Mouse (Mus musculus): ENCODE measurements around the gene Tmbim4.

The Tmbim4 gene

GRCm38 (mm10) chr10:120201131-120201921 lies at the start of gene Tmbim4:
Gene Tmbim4, plus strand, starts transcription at chr10:120201590.
- no peak for DNase-seq (ENCODE audit: low spot score in 2 of 2)

DNA sequence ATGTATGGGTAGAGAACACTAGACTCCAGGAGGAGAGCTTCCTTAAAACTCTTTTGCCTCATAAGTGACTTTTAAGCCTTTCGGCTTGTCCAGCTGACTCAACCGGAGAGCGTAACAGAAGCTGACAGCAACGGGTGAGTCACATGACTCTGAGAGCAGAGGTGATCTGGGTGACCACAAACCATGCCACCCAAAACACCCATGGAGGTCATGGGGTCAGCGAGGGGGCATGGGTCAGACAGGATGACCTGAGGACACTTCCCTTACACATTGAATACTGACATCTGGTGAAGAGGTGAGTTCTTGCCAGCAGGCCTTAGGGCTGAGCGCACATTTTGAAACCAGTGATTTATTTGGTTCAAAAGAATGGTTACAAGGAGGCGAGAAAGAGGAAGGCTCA lies 49.7 kb upstream of the Tmbim4 start:
- DNase-seq (ENCODE audit: low spot score in 2 of 2) = no peak

DNA sequence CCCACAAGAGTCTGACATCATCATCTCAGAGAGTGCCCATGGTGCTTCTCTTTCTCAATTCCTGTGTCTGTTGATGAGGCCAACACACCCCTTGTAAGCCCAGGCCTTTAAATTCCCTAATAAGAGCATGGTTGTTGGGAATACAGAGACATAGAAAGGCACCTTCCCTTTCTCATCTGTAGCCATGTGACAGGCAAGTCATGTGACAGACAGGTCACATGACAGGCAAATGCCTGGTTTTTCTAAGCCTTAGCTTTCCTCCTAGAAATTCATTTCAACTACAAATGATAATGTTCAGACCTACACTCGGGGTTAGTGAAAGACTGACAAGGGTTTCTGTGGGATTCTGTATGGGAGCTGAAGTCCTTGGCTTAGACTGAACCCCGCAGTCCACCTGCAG lies 47.5 kb upstream of the Tmbim4 start:
- DNase-seq (ENCODE audit: low spot score in 2 of 2) = no peak

DNA sequence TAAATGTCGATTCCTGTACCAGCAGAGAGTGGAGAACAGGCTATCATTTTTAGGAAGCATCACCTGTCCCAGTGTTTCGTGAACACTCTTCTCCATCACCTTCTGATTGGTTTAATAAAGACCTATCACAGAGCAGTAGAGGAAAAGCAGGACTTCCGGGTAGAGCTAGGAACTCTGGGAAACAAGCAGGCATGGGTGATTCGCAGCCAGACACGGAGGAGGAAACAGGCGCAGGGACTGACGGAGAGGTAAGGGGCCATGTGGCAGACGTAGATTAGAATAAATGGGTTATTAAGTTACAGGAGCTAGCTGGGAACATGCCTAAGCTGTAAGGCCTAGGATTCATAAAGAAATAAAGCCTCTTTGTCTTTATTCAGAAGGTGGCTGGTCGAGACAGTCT lies 40.9 kb upstream of the Tmbim4 start:
- DNase-seq (ENCODE audit: low spot score in 2 of 2) = no peak

DNA sequence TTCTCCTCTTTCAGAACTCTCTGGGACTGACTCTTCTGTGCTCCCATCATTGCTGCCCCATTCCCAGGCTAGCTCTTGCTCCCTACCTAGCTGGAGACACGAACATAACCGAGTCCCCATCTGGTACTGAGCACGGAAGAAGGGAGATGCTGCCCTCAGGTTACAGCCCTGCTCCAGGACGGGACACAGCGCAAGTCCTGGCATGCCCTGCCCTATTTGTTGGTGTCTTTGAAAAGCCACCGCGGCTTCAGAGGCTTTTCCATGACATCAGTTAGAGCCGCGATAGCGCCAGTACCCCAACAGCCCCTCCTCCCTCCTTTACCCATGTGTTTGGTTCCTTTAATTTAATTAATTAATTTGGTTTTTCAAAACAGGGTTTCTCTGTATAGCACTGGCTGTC lies 38.5 kb upstream of the Tmbim4 start:
- DNase-seq (ENCODE audit: low spot score in 2 of 2) = no peak

GRCm38 (mm10) chr10:120163490-120163889 lies 37.9 kb upstream of the Tmbim4 start:
- DNase-seq (ENCODE audit: low spot score in 2 of 2) = no peak

GRCm38 (mm10) chr10:120164931-120165792 lies 36.2 kb upstream of the Tmbim4 start:
- no peak for DNase-seq (ENCODE audit: low spot score in 2 of 2)

GRCm38 (mm10) chr10:120165793-120166503 lies 35.4 kb upstream of the Tmbim4 start:
- DNase-seq (ENCODE audit: low spot score in 2 of 2) = no peak

DNA sequence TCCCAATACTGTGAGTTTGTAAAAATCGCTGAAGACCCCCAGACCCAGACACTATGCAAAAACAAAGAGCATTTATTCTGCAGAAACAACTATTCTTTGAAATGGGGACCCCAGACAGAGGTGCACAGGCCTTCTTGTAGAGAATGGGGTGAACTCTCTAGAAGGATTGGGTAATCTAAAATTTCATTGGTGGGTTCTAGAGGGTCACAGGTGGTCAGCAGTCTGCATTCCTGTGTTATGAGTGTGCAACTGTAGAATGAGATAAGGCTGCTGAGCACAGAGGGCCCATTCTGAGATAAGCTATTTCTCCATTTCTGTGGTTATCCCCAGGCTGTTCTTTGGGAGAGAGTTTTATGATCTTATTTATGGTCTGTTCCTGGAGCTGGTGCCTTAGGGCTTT lies 33.3 kb upstream of the Tmbim4 start:
- DNase-seq (ENCODE audit: low spot score in 2 of 2) = no peak

DNA sequence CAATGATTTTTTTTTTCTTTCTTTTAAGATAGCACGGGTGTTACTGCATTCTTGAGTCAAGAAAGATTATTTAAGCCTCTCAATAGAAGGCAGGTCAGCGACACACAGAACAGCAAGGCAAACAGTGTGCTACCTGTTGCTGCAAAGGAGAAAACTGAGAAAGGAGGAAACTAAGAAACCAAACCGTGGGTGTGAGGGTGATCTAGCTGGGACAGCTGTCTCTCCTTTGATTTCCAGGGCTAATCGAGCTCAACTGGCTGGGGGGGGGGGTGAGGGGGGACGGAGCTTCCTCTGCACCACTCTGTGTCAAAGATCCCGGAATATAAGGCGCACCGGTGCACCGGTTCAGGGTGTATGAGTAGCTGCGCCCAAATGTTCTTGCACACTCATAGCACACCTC lies 32.3 kb upstream of the Tmbim4 start:
- DNase-seq (ENCODE audit: low spot score in 2 of 2) = no peak

DNA sequence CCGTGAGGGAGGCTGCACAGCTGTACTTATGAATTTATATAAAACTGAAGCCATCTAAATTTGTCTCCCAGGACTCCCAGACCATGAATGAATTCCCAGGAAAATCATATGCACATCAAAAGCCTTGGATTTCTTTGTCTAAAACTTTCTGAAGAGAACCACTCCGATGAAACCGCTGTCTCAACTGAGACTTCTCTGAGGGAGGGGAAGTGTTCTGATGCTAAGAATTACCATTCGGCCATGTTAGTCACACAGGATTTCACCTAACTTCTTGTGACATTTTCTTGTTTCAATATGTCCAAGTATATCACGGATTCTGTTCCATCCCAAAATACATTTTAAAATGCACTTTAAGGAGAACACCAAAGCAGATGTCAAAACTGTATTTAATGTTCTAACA lies 31.5 kb upstream of the Tmbim4 start:
- no peak for DNase-seq (ENCODE audit: low spot score in 2 of 2)

- DNase-seq (ENCODE audit: low spot score in 2 of 2) = no peak
Measured at GRCm38 (mm10) chr10:120170277-120170676, 31.1 kb upstream of the Tmbim4 start.

DNA sequence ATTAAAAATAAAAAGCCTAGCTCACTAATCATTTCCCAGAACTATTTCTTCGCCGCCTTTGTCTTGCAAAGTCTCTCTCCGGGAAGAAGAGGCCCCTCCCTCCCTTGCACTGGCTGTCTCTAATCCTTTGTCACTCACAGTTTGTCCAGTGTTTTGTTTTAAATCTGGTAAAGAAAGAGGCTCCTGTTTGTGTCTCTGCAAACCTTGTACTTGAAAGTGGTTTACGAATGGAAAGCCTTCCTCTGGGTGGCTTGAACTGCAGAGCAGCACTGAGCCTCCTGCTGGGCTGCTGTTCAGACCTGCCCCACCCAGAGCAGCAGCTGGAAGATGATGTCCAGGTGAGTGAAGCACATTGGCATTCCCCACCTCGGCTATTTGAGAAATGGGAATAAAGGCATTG lies 30.1 kb upstream of the Tmbim4 start:
- DNase-seq (ENCODE audit: low spot score in 2 of 2) = no peak

DNA sequence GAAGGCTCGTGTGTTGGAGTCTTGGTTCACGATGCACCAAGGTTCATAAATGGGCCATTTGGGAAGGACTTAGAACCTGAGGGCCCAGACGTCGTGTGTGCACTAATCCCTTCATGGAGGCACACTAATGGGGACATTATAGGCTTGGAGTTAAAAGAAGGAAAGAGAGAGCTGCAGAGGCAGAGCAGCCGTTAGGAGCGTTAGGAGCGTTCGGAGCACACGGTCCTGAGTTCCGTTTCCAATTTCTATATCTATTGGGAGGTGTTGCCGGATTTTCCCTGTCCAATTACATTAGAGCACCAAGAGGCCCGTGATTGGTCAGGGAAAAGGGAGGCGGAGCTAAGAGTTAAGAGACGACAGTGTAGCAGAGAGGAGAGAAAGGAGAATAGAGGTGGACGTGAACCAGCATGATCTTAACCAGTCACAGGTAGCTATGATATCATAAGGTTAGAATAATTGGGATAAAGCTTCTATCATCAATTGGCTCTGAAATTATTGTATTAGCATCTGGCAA lies 27.1 kb upstream of the Tmbim4 start:
- DNase-seq (ENCODE audit: low spot score in 2 of 2) = no peak

- DNase-seq (ENCODE audit: low spot score in 2 of 2) = no peak
Measured at GRCm38 (mm10) chr10:120182887-120183286, 18.5 kb upstream of the Tmbim4 start.

DNA sequence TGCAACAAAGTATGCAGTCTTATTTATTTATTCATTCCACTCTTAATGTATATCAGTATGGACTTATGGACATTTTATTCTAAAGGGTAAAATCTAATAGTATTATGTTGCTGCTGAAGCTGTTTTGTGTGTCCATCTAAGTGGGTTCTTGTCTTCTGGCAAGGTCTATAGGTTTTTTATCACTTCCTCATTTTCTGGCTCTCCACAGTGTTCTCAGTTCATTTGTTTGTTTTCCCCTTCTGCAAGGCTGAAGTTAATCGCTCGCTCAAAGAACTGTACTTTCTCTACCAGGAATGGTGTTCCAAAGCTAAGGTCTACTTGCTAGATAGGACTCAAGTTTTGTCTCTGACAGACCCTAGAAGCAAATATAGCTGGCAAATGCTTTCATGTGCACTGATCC lies 18.0 kb upstream of the Tmbim4 start:
- DNase-seq (ENCODE audit: low spot score in 2 of 2) = no peak

GRCm38 (mm10) chr10:120188513-120188912 lies 12.9 kb upstream of the Tmbim4 start:
- DNase-seq (ENCODE audit: low spot score in 2 of 2) = no peak

DNA sequence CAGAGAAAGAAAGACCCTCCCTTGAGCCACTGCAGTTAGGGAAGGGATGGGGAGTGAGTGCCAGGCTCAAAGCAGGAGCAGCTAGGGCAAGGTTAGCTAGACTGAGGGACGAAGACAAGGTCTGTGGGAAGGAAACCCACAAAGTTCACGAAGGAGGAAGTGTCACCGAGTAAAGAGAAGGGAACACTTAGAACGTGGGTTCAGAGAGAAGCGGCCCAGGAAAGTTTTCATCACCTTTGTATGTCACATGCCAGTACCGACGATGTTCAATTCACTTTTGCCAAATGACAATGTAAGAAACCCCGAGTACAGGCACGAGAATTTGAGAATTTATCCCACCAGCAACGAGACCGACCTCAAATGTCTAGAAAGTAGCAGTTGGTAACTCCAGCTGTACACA lies 12.1 kb upstream of the Tmbim4 start:
- DNase-seq (ENCODE audit: low spot score in 2 of 2) = no peak

DNA sequence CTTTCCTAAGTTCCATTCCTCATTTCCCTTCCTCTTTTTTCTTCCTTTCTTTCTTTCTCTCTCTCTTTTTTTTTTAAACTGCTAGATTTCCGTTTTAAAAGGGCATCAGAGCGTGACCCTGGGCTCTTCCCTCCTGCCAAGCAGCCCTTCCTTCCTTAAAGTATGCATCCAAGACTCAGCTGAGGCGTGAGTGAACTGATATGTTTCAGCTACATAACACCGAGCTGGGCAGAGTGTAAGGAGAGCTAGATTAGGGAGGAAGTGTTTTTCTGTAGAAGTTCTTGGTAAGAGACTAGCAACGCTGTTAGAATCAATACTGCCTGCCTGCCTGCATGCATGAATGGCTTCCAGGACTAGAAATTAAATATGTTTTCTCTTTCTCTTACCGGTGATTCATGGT lies 11.6 kb upstream of the Tmbim4 start:
- DNase-seq (ENCODE audit: low spot score in 2 of 2) = no peak

GRCm38 (mm10) chr10:120191165-120191564 lies 10.2 kb upstream of the Tmbim4 start:
- no peak for DNase-seq (ENCODE audit: low spot score in 2 of 2)

DNA sequence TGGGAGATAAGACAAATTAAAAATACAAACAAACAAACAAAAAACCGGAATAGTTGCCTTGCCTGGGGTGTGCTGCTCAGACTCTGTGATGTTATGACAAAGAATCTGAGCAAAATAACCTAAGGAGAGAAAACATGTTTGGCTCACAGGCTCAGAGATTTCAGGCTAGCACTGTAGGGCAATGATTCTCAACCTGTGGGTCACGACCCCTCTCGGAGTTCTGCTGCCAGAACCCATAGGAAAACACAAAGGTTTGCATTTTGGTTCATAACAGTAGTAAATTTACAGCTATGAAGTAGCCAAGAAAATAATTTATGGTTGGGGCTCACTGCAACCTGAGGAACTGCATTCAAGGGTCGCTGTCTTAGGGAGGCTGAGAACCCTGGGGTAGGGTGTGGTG lies 9.1 kb upstream of the Tmbim4 start:
- no peak for DNase-seq (ENCODE audit: low spot score in 2 of 2)

DNA sequence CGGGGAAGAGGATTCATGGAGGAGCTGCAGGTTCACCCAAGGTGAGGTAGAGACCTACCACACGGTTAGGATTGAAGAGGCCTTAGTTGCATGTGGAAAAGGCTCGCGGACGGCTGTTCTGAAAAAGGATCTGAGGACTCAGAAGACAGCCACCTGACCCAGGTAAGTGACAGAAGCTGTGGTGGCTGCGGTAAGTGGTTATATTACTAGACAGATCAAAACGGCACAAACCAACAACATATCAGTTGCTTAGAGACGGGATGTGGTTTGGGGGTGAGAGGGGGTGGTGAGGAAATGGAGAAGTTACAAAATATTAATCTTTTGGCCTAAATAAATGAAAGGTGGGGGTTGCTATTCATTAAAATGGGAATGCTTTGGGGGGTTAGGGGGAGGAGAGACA lies 8.1 kb upstream of the Tmbim4 start:
- no peak for DNase-seq (ENCODE audit: low spot score in 2 of 2)

All from right cerebral cortex, postnatal 36 days (tissue).